Mouse (Mus musculus) embryonic facial prominence, embryonic 11.5 days (tissue): Measurements from ENCODE around the gene Ash1l. TPM values are rescaled to one million over a fixed set of nuclear protein-coding genes. Genes with fewer than 3 reads are reported as not detected.
A peak's percentile ranks its signal among the peaks of the same experiment; 100 is the strongest.

Experiments used
- ATAC-seq: fragments of 200-750 bp; cut with Nextera tagmentation; replicated peaks from 2 replicates; pipeline ENCODE4 v1.8.0; 2017; ENCODE audit warnings: low read depth; ENCODE audit not compliant: insufficient number of reproducible peaks, low FRiP score, low TSS enrichment
- DNase-seq: peaks from one replicate; pipeline ENCODE4 v3.0.0-alpha.2; 2015; ENCODE audit warnings: low spot score
- H3K27ac ChIP-seq: fragments of 300-500 bp; sonication (generic); replicated peaks from 2 replicates; pipeline ENCODE4 v1.5.1; 2014; ENCODE audit warnings: mild to moderate bottlenecking, low read depth, low read length, control low read depth
- H3K27me3 ChIP-seq: fragments of 300-500 bp; sonication (generic); 2 replicates; pipeline ENCODE4 v1.6.1; 2014; ENCODE audit warnings: mild to moderate bottlenecking, low read length, moderate library complexity, mixed read lengths; ENCODE audit not compliant: control insufficient read depth, insufficient read depth
- H3K36me3 ChIP-seq: fragments of 300-500 bp; sonication (generic); replicated peaks from 2 replicates; pipeline ENCODE4 v1.6.1; 2014; ENCODE audit warnings: low read depth, mild to moderate bottlenecking, low read length, moderate library complexity, mixed read lengths; ENCODE audit not compliant: control insufficient read depth, insufficient read depth
- H3K4me1 ChIP-seq: fragments of 300-500 bp; sonication (generic); 2 replicates; pipeline ENCODE4 v1.6.1; 2014; ENCODE audit warnings: low read length, mixed read lengths; ENCODE audit not compliant: control insufficient read depth, insufficient read depth
- H3K4me2 ChIP-seq: fragments of 300-500 bp; sonication (generic); 2 replicates; pipeline ENCODE4 v1.6.1; 2014; ENCODE audit warnings: low read depth, mild to moderate bottlenecking, control low read depth, low read length, moderate library complexity
- H3K4me3 ChIP-seq: fragments of 300-500 bp; sonication (generic); 2 replicates; pipeline ENCODE4 v1.5.1; 2014; ENCODE audit warnings: low read depth, low read length, control low read depth
- H3K9ac ChIP-seq: fragments of 300-500 bp; sonication (generic); replicated peaks from 2 replicates; pipeline ENCODE4 v1.6.1; 2014; ENCODE audit warnings: mild to moderate bottlenecking, control low read depth, low read length
- H3K9me3 ChIP-seq: fragments of 300-500 bp; sonication (generic); replicated peaks from 2 replicates; pipeline ENCODE4 v1.6.1; 2016; ENCODE audit warnings: mild to moderate bottlenecking, low read length, inconsistent platforms, mixed read lengths; ENCODE audit not compliant: control insufficient read depth
- WGBS: fragments of 180-500 bp; shearing (Covaris S2); extraction: QIAGEN DNeasy Blood & Tissue Kit; methylation state at CpG from one replicate; pipeline ENCODE4 v1.1.7; 2014; 5-methylcytosine and 5-hydroxymethylcytosine counted together
- polyA plus RNA-seq: library from polyadenylated mRNA; unstranded; fragments of >200 nt; fragmentation: Nextera tagmentation; extraction: Ambion mirVana; gene quantifications from 2 replicates; pipeline ENCODE4 v1.2.1, GENCODE M21; 2014

Ash1l gene
- polyA plus RNA-seq, 1 experiment from 2014 or later, result 14.1 TPM

GRCm38 (mm10) chr3:89101459-89101811 is 151.0 kb downstream of the Ash1l start:
- WGBS, result under 1% methylated on average over 19 of the region's 19 CpGs
- Histone ChIP-seq H3K4me1 (no peaks in the 10 kb centered on the region; the same call in 1 of the 2 replicates), H3K27me3 (no peaks in the 10 kb centered on the region), H3K4me3 (peak overlapping the region; percentile 84), H3K4me2 (peak overlapping the region; percentile 91), H3K36me3 (no peaks in the 10 kb centered on the region; the same call in 1 of the 2 replicates), H3K27ac (peak overlapping the region; percentile 35; the same call in 1 of the 2 replicates), H3K9me3 (no peaks in the 10 kb centered on the region), H3K9ac (peak overlapping the region; percentile 70)
- DNase-seq, result no peak
- ATAC-seq, result peak; percentile 21; the same call in 1 of the 2 replicates

DNA sequence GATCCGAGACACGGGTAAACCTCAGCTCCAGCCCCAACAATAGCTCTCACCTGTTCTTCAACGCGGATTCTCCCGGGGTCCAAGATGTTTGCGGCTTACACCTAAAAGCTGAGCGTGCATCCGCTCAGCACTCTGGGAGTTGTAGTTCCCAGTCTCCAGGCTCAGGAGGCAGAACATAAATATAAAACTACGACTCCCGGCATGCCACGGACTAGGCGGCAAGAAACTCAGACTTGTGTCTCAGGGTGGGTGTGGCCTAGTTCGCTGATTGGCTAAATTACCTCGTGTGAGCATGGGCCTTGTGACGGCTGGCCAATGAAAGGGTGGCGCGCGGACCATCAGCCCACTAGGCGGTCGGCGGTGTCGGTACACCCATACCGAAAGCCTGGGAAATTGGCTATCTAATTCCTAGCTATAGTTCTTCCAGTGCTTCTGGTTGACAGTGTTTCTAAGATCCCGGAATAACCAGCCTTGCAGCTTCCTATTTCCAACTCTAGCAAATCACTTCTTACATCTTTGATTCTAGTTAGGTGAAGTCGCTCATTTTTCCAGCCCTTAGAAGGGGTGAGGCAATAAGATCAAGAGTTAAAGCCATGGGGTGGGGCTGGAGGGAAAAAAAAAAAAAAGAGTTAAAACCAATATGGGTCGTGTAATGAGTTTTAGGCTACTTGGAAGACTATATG is 151.5 kb downstream of the Ash1l start, which contains the start of gene Fdps:
TSS of gene Fdps (minus strand) at position 148 of the 683 bp plus-strand sequence.
- no peaks in the 10 kb centered on the region; the same call in 1 of the 2 replicates for H3K4me1 ChIP-seq
- no peaks in the 10 kb centered on the region; the same call in 1 of the 2 replicates for H3K36me3 ChIP-seq
- peak within 1 kb of the TSS; percentile 35; the same call in 1 of the 2 replicates for H3K27ac ChIP-seq
- no peaks in the 10 kb centered on the region for H3K27me3 ChIP-seq
- no peaks in the 10 kb centered on the region for H3K9me3 ChIP-seq
- peak within 1 kb of the TSS; percentile 91 for H3K4me2 ChIP-seq
- peak within 1 kb of the TSS; percentile 70 for H3K9ac ChIP-seq
- ATAC-seq, result peak; percentile 97
- WGBS, result 0% methylated on average over 26 of the region's 26 CpGs
- peak within 1 kb of the TSS; percentile 84 for H3K4me3 ChIP-seq
- DNase-seq, result peak; percentile 100

- DNase-seq (no peak), ATAC-seq (no peak)
- H3K27me3 ChIP-seq, result no peaks in the 10 kb centered on the region
- peak overlapping the region; percentile 22; the same call in 1 of the 2 replicates for H3K4me3 ChIP-seq
- H3K4me2 ChIP-seq, result peak overlapping the region; percentile 46
- H3K36me3 ChIP-seq, result no peaks in the 10 kb centered on the region; the same call in 1 of the 2 replicates
- H3K9ac ChIP-seq, result no peak overlapping the region
- WGBS, result 61% methylated on average over 12 of the region's 12 CpGs
- no peak overlapping the region; the same call in 1 of the 2 replicates for H3K27ac ChIP-seq
- H3K9me3 ChIP-seq, result no peaks in the 10 kb centered on the region
- no peaks in the 10 kb centered on the region; the same call in 1 of the 2 replicates for H3K4me1 ChIP-seq
Measured at GRCm38 (mm10) chr3:89102495-89103290, 152.3 kb downstream of the Ash1l start.

GRCm38 (mm10) chr3:89103291-89103595 is 152.8 kb downstream of the Ash1l start:
- no peak overlapping the region for H3K4me3 ChIP-seq
- no peak overlapping the region for H3K9ac ChIP-seq
- 77% methylated on average over 4 of the region's 4 CpGs for WGBS
- H3K9me3 ChIP-seq, result no peaks in the 10 kb centered on the region
- H3K4me2 ChIP-seq, result no peak overlapping the region
- H3K27me3 ChIP-seq, result no peaks in the 10 kb centered on the region
- H3K36me3 ChIP-seq, result no peaks in the 10 kb centered on the region; the same call in 1 of the 2 replicates
- H3K27ac ChIP-seq, result no peak overlapping the region
- H3K4me1 ChIP-seq, result no peaks in the 10 kb centered on the region; the same call in 1 of the 2 replicates
- ATAC-seq, result no peak
- DNase-seq, result no peak

- no peaks in the 10 kb centered on the region for H3K27me3 ChIP-seq
- no peaks in the 10 kb centered on the region for H3K9me3 ChIP-seq
- H3K9ac ChIP-seq, result no peak overlapping the region
- no peaks in the 10 kb centered on the region for H3K36me3 ChIP-seq
- H3K27ac ChIP-seq, result no peak overlapping the region
- ATAC-seq (no peak), DNase-seq (no peak)
- no peaks in the 10 kb centered on the region for H3K4me1 ChIP-seq
- H3K4me3 ChIP-seq, result no peak overlapping the region
- H3K4me2 ChIP-seq, result no peak overlapping the region
Measured at GRCm38 (mm10) chr3:89106881-89107280, 156.5 kb downstream of the Ash1l start.

DNA sequence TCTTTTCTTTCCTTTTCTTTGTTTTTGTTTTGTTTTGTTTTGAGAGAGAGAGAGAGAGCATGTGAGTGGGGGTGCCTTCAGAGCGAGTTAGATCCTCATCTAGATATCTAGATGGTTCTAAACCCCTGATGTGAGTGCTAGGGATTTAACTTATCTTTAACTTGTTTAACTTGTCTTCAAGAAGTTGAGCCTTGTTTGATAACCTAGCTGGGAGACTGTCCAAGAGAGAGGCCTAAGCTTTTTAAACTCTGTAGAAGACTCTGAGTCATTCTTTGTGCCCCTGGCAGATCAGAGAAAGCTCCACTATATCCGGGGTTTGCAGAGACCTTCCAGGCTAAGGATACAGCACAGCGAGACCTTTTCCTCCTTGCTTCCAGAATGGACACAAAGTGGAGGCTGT is 157.1 kb downstream of the Ash1l start:
- no peak overlapping the region for H3K4me3 ChIP-seq
- DNase-seq (no peak), ATAC-seq (no peak)
- no peaks in the 10 kb centered on the region for H3K36me3 ChIP-seq
- H3K4me2 ChIP-seq, result no peak overlapping the region
- H3K9me3 ChIP-seq, result no peaks in the 10 kb centered on the region
- H3K4me1 ChIP-seq, result no peaks in the 10 kb centered on the region
- H3K9ac ChIP-seq, result no peak overlapping the region
- H3K27me3 ChIP-seq, result no peaks in the 10 kb centered on the region
- WGBS, result 74% methylated on average over 3 of the region's 3 CpGs
- H3K27ac ChIP-seq, result no peak overlapping the region

DNA sequence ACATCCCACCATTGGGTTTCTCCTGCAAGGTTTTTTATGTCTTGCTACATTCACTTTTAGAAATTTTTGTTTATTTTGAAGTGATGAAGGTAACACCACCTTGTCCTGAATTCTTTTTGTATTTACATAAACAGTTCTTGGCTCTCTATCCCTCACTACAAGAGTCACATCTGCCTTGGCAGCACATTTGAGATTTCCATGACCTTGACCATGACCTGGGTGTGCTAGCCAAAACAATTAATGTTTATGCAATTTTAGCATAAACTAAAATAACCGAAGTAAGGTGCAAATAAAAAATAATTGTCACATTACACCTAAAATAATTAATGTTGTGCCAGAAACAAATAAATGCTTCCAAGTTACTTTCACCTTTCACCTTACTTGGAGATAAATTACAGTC is 157.7 kb downstream of the Ash1l start:
- Histone ChIP-seq H3K36me3 (no peaks in the 10 kb centered on the region), H3K4me2 (no peak overlapping the region), H3K27me3 (no peaks in the 10 kb centered on the region), H3K9me3 (no peaks in the 10 kb centered on the region), H3K4me3 (no peak overlapping the region), H3K27ac (no peak overlapping the region), H3K4me1 (no peaks in the 10 kb centered on the region), H3K9ac (no peak overlapping the region)
- ATAC-seq (no peak), DNase-seq (no peak)
- WGBS, result 61% methylated on average over 1 of the region's 1 CpGs

DNA sequence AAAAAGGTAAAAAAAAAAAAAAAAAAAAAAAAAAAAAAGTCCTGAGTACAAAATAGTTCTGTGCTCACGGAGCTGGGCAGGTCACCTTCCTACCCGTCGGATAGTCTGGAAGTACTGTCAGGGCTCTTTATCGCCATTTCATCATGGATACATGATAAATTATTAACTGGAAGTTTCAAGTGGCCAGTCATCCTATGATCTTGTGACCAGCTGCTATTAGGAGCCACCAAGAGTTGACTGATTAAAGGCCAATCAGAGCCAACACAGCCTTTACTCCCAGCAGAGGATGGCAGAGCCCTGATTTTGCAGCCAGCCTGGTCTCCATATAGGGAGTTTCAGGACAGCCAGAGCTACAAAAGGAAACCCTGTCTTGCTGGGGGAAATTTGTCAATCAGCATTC is 162.6 kb downstream of the Ash1l start:
- DNase-seq (no peak), ATAC-seq (no peak)
- H3K4me3 ChIP-seq, result no peak overlapping the region
- no peak overlapping the region for H3K9ac ChIP-seq
- no peaks in the 10 kb centered on the region for H3K9me3 ChIP-seq
- no peaks in the 10 kb centered on the region for H3K36me3 ChIP-seq
- no peak overlapping the region for H3K4me2 ChIP-seq
- WGBS, result 85% methylated on average over 4 of the region's 4 CpGs
- no peaks in the 10 kb centered on the region for H3K4me1 ChIP-seq
- H3K27me3 ChIP-seq, result no peaks in the 10 kb centered on the region
- no peak overlapping the region for H3K27ac ChIP-seq
